Mouse (Mus musculus): Measurements from ENCODE around the gene Trex1. TPM values are rescaled to one million over a fixed set of nuclear protein-coding genes. Genes with fewer than 3 reads are reported as not detected.

The Trex1 gene
- polyA plus RNA-seq, 1 experiment from 2014 or later = 7.5 TPM

GRCm38 (mm10) chr9:109039681-109040080 is 19.9 kb downstream of the Trex1 start:
- Histone ChIP-seq H3K27me3 (ENCODE audit: low read depth, poor library complexity, severe bottlenecking) (peaks cover 12% of the 10 kb centered on the region), H3K36me3 (no peaks in the 10 kb centered on the region), H3K27ac (replicated peaks) (no peak overlapping the region), H3K9me3 (replicated peaks) (no peaks in the 10 kb centered on the region), H3K4me1 (peaks cover 27% of the 10 kb centered on the region), H3K4me3 (peak overlapping the region; percentile 85; the same call in 1 of the 2 replicates)
- WGBS = 88% methylated on average over 4 of the region's 4 CpGs
- no peak for DNase-seq (ENCODE audit: low spot score)

DNA sequence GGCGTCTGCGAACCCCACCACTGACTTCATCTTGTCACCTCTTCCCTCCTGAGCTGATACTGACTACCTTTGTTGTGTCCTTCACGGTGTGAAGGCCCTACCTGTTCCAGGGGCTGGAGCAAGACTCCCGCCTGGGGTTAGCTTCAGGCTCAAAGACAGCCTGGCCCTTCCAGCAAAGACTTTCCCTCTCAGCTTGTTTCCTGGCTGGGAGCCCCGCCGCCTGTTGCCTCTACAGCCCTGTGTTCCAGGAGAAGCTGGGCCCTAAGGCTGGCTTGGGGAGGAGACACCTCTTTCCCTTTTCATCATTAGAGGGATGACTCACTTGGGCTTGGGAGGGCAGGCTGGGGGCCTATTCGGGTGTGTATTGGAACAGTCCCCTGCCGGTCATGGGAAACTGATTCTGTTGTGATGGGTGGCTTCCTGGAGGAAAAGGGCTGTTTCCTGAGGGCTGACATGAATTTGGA is 20.6 kb downstream of the Trex1 start:
- DNase-seq (ENCODE audit: low spot score) = no peak
- Histone ChIP-seq H3K36me3 (no peaks in the 10 kb centered on the region), H3K27me3 (ENCODE audit: low read depth, poor library complexity, severe bottlenecking) (peaks cover 12% of the 10 kb centered on the region), H3K4me3 (peak overlapping the region; percentile 85), H3K27ac (replicated peaks) (peak overlapping the region; percentile 87), H3K9me3 (replicated peaks) (no peaks in the 10 kb centered on the region), H3K4me1 (peaks cover 27% of the 10 kb centered on the region)
- 14% methylated on average over 8 of the region's 8 CpGs for WGBS

- Histone ChIP-seq H3K4me3 (peak within 1 kb of the TSS; percentile 85), H3K4me1 (peaks cover 27% of the 10 kb centered on the region), H3K36me3 (no peaks in the 10 kb centered on the region), H3K9me3 (replicated peaks) (no peaks in the 10 kb centered on the region), H3K27me3 (ENCODE audit: low read depth, poor library complexity, severe bottlenecking) (peaks cover 12% of the 10 kb centered on the region), H3K27ac (replicated peaks) (peak within 1 kb of the TSS; percentile 87)
- peak; percentile 79 for DNase-seq (ENCODE audit: low spot score)
- WGBS = under 1% methylated on average over 40 of the region's 40 CpGs
Observed at GRCm38 (mm10) chr9:109038086-109038895, 21.2 kb downstream of the Trex1 start, which contains the start of gene Shisa5. TSS of gene Shisa5 (plus strand) at chr9:109038565.

DNA sequence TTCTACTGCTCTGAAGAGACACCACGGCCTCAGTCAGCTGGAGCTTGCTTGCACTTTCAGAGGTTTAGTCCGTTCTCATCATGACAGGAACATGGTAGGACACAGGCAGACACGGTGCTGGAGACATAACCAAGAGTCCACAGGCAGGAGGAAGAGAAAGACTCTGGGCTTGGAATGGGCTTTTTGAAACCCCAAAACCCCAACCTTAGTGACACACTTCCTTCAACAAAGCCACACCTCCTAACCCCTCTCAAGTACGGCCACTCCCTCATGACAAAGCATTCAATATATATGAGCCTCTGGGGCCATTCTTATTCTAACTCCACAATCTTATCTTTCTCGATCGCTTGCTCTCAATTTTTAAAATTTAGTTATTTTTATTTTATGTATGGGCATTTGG is 27.1 kb downstream of the Trex1 start:
- Histone ChIP-seq H3K4me1 (no peaks in the 10 kb centered on the region), H3K9me3 (replicated peaks) (no peaks in the 10 kb centered on the region), H3K36me3 (0 out of 2 replicates have a peak, but pooled peaks cover 6% of the 10 kb centered on the region), H3K4me3 (no peak overlapping the region), H3K27me3 (ENCODE audit: low read depth, poor library complexity, severe bottlenecking) (no peaks in the 10 kb centered on the region), H3K27ac (replicated peaks) (no peak overlapping the region)
- WGBS = 87% methylated on average over 6 of the region's 6 CpGs
- no peak for DNase-seq (ENCODE audit: low spot score)

DNA sequence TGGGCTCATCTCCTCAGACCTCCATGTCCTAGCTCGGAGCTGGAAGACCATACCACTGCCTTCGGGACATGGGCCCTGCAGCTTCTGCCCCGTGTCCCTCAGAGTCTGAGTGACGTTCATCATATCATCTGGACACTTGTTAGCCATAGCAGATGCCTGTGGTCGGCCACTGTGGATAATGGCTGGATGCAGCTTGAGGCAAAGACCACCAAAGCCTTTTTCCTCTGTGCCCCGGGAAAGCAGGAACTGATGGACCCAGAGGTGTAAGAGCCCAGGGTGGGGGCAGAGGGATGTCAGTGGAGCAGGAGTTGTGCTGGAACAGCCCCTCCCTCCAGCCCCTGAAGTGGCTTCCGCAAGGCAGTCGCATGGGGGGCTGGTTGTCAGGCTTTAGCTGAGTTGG is 27.8 kb downstream of the Trex1 start:
- no peak for DNase-seq (ENCODE audit: low spot score)
- no peaks in the 10 kb centered on the region for H3K4me1 ChIP-seq
- H3K9me3 ChIP-seq (replicated peaks) = no peaks in the 10 kb centered on the region
- H3K36me3 ChIP-seq = 0 out of 2 replicates have a peak, but pooled peaks cover 6% of the 10 kb centered on the region
- no peak overlapping the region for H3K27ac ChIP-seq (replicated peaks)
- no peaks in the 10 kb centered on the region for H3K27me3 ChIP-seq (ENCODE audit: low read depth, poor library complexity, severe bottlenecking)
- H3K4me3 ChIP-seq = no peak overlapping the region
- WGBS = 87% methylated on average over 8 of the region's 8 CpGs

GRCm38 (mm10) chr9:109031001-109031400 is 28.5 kb downstream of the Trex1 start:
- Histone ChIP-seq H3K27me3 (ENCODE audit: low read depth, poor library complexity, severe bottlenecking) (no peaks in the 10 kb centered on the region), H3K9me3 (replicated peaks) (no peaks in the 10 kb centered on the region), H3K27ac (replicated peaks) (no peak overlapping the region), H3K36me3 (0 out of 2 replicates have a peak, but pooled peaks cover 6% of the 10 kb centered on the region), H3K4me3 (no peak overlapping the region), H3K4me1 (no peaks in the 10 kb centered on the region)
- 91% methylated on average over 7 of the region's 7 CpGs for WGBS
- no peak for DNase-seq (ENCODE audit: low spot score)

GRCm38 (mm10) chr9:109030312-109030711 is 29.2 kb downstream of the Trex1 start:
- Histone ChIP-seq H3K4me1 (no peaks in the 10 kb centered on the region), H3K4me3 (no peak overlapping the region), H3K9me3 (replicated peaks) (no peaks in the 10 kb centered on the region), H3K27me3 (ENCODE audit: low read depth, poor library complexity, severe bottlenecking) (no peaks in the 10 kb centered on the region), H3K27ac (replicated peaks) (no peak overlapping the region), H3K36me3 (0 out of 2 replicates have a peak, but pooled peaks cover 6% of the 10 kb centered on the region)
- 64% methylated on average over 3 of the region's 3 CpGs for WGBS
- no peak for DNase-seq (ENCODE audit: low spot score)

- WGBS = 81% methylated on average over 5 of the region's 5 CpGs
- no peak for DNase-seq (ENCODE audit: low spot score)
- H3K4me1 ChIP-seq = no peaks in the 10 kb centered on the region
- H3K9me3 ChIP-seq (replicated peaks) = no peaks in the 10 kb centered on the region
- no peak overlapping the region for H3K4me3 ChIP-seq
- H3K27ac ChIP-seq (replicated peaks) = no peak overlapping the region
- no peaks in the 10 kb centered on the region for H3K27me3 ChIP-seq (ENCODE audit: low read depth, poor library complexity, severe bottlenecking)
- H3K36me3 ChIP-seq = 0 out of 2 replicates have a peak, but pooled peaks cover 6% of the 10 kb centered on the region
Observed at GRCm38 (mm10) chr9:109028919-109029318, 30.6 kb downstream of the Trex1 start.

DNA sequence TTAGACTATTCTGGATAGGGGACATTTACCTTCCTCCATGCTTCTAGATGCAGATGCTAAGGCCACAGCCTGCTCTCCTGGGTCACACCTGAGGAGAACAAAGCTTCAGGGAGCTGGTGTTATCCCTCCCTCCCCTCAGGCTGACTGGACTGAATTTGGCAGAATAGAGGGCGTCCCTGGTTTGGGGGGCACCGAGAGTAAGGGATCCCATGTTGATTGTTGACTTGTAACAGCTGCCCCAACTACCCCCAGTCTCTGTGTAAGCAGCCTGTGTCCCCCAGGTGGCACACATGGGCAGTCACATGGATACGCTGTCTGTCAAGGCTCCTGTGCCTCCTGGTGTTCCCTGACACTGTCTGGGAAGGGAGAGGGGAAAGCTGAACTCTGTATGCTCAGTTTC is 31.1 kb downstream of the Trex1 start:
- 78% methylated on average over 3 of the region's 3 CpGs for WGBS
- Histone ChIP-seq H3K36me3 (0 out of 2 replicates have a peak, but pooled peaks cover 6% of the 10 kb centered on the region), H3K9me3 (replicated peaks) (no peaks in the 10 kb centered on the region), H3K4me3 (no peak overlapping the region), H3K27me3 (ENCODE audit: low read depth, poor library complexity, severe bottlenecking) (no peaks in the 10 kb centered on the region), H3K4me1 (no peaks in the 10 kb centered on the region), H3K27ac (replicated peaks) (no peak overlapping the region)
- no peak for DNase-seq (ENCODE audit: low spot score)

- Histone ChIP-seq H3K9me3 (replicated peaks) (no peaks in the 10 kb centered on the region), H3K27me3 (ENCODE audit: low read depth, poor library complexity, severe bottlenecking) (no peaks in the 10 kb centered on the region), H3K4me3 (no peak overlapping the region), H3K27ac (replicated peaks) (no peak overlapping the region), H3K36me3 (0 out of 2 replicates have a peak, but pooled peaks cover 9% of the 10 kb centered on the region), H3K4me1 (no peaks in the 10 kb centered on the region)
- DNase-seq (ENCODE audit: low spot score) = no peak
- 87% methylated on average over 8 of the region's 8 CpGs for WGBS
Observed at GRCm38 (mm10) chr9:109027521-109027920, 32.0 kb downstream of the Trex1 start.

DNA sequence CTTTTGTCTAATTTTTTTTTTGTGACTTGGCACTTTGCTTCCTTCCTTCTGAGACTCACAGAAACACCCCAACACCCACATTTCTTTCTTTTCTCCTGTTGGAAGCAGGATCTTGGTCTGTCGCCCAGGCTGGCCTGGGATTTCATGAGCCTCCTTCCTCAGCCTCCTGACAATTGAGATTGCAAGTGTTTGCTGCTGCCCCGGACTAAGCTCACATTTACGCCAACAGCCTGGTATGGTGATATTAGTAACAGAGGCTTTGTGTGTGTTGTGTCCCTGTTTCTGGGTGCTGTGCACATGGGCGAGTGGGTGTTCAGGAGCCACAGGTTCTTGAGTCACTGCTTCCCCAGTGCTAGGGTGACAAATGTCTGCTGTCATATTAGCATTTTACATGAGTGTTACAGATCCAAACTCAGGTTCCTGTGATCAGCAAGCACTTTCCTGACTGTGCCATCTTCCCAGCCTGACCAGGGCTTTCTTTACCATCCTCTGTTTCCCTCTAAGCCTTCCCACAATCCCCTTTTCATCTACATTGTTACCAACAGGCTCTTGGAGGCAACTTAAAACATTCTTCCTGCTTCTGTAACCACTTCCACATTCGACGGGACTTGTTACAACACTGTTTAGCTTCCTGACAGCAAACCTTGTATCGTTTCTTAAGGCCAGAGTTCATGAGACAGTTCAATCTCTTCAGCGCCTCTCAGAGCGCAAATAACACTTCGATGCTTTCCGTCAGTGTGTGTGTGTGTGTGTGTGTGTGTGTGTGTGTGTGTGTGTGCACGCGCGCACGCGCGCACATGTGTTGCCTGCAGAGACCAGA is 36.5 kb downstream of the Trex1 start:
- H3K27ac ChIP-seq (replicated peaks) = no peak overlapping the region
- no peak overlapping the region for H3K4me3 ChIP-seq
- WGBS = 94% methylated on average over 17 of the region's 17 CpGs
- no peaks in the 10 kb centered on the region for H3K9me3 ChIP-seq (replicated peaks)
- H3K36me3 ChIP-seq = 0 out of 2 replicates have a peak, but pooled peaks cover 2% of the 10 kb centered on the region
- H3K27me3 ChIP-seq (ENCODE audit: low read depth, poor library complexity, severe bottlenecking) = no peaks in the 10 kb centered on the region
- no peaks in the 10 kb centered on the region for H3K4me1 ChIP-seq
- no peak for DNase-seq (ENCODE audit: low spot score)

DNA sequence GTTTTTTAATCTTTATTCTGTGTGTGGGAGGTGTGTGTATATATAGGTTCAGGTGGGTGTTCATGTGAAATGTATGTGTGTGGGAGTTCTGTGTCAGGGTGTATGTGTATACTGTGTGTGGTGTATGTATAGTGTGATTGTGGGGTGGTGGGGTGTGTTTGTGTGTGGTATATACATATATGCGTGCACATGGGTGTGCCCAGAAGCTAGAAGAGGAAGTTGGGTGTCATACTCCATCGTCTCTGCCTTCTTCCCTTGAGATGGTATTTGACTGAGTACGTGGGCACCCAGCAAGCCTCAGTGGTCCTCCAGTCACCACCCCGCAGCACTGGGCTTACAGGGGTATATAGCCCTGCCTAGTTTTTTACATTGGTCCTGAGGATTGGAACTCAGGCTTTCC is 38.1 kb downstream of the Trex1 start:
- Histone ChIP-seq H3K9me3 (replicated peaks) (no peaks in the 10 kb centered on the region), H3K36me3 (0 out of 2 replicates have a peak, but pooled peaks cover 2% of the 10 kb centered on the region), H3K4me3 (no peak overlapping the region), H3K27me3 (ENCODE audit: low read depth, poor library complexity, severe bottlenecking) (no peaks in the 10 kb centered on the region), H3K4me1 (no peaks in the 10 kb centered on the region), H3K27ac (replicated peaks) (no peak overlapping the region; the same call in 1 of the 2 replicates)
- no peak for DNase-seq (ENCODE audit: low spot score)
- WGBS = 93% methylated on average over 4 of the region's 4 CpGs
